9 mouse cellular contexts compared by ENCODE assay signal in the genomic region with DNA sequence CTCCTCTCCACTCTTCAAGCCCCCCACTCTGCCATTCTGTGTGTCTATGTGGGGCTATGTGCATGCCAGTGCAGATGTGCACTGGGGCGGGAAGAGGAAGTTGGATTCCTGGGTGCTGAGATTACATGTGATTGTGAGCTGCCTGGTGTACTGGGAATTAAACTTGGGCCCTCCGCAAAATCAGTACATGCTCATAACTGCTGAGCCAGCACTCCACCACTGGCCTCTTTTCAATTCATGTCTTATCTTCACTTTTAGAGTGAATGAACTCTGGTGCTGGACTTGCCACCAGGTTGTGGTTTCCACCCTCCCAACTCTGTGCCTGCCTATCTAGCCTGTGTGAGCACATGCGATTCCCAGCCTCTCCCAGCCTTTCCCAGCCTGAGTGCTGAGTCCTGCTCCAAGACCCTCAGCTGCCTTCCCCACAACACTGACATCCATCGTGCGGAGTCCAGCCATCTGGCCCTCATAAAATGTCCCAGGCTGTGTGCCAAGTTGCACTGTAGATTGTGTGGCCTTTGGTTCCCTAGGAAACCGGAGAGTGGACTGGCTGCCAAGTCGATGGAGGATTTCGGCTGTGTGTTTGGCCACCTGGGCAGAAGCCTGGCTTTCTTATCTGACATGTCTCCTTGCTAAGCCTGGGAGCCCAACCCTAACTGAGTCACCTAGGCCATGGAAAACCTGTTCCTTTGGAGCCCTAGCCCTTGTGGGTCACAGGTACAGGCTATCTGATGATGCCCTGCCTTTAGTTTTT. TPM values are rescaled to one million over a fixed set of nuclear protein-coding genes. Genes with fewer than 3 reads are reported as not detected.
A peak's percentile ranks its signal among the peaks of the same experiment; 100 is the strongest.
DNase-seq lines count a peak whose midpoint lies in the region; ATAC-seq and TF ChIP-seq lines count a peak whose summit lies in the region.
"Had no signal": no experiment of that assay in that cellular context is flagged by ENCODE, and none has a peak within 500 bp of the region (broad histone marks: within the 10 kb centered on the region; RNA-seq: fewer than 3 reads in every experiment).

No protein-coding gene starts in this region.

- H3K36me3 ChIP-seq in liver, embryonic 11.5 days (ENCODE audit: control insufficient read depth, insufficient read depth, low read length) = no peaks in the 10 kb centered on the region
- H3K36me3 ChIP-seq in heart, embryonic 15.5 days = no peaks in the 10 kb centered on the region
- H3K36me3 ChIP-seq in kidney, postnatal 0 days (ENCODE audit: insufficient read depth, low read length) = no peaks in the 10 kb centered on the region
- no peaks in the 10 kb centered on the region for H3K36me3 ChIP-seq in liver, postnatal 0 days (replicated peaks; ENCODE audit: insufficient read depth, low read length)
- H3K36me3 ChIP-seq: liver, embryonic 13.5 days had no signal

- WGBS in liver, embryonic 11.5 days = 65% methylated on average over 8 of the region's 8 CpGs
- 18% methylated on average over 8 of the region's 8 CpGs for WGBS in heart, embryonic 15.5 days
- 22% methylated on average over 8 of the region's 8 CpGs for WGBS in kidney, postnatal 0 days
- WGBS in liver, postnatal 0 days (ENCODE audit: insufficient replicate concordance) = 56% methylated on average over 8 of the region's 8 CpGs

- no peak overlapping the region for H3K9ac ChIP-seq in liver, embryonic 11.5 days (ENCODE audit: low read depth, low read length)
- no peak overlapping the region for H3K9ac ChIP-seq in heart, embryonic 15.5 days
- H3K9ac ChIP-seq in kidney, postnatal 0 days (ENCODE audit: low read depth, low read length) = no peak overlapping the region
- H3K9ac ChIP-seq in liver, postnatal 0 days (replicated peaks) = no peak overlapping the region
- H3K9ac ChIP-seq: liver, embryonic 13.5 days had no signal

- ATAC-seq in liver, embryonic 11.5 days (replicated peaks; ENCODE audit: low FRiP score) = no peak
- ATAC-seq in heart, embryonic 15.5 days (replicated peaks; ENCODE audit: insufficient number of reproducible peaks, insufficient read depth, low FRiP score, low read depth) = peak; percentile 87
- ATAC-seq in kidney, postnatal 0 days (replicated peaks; ENCODE audit: low FRiP score, low read depth) = peak; percentile 82
- peak; percentile 80 for ATAC-seq in liver, postnatal 0 days
- ATAC-seq in megakaryocyte, adult 5-6 weeks (ENCODE audit: poor library complexity, severe bottlenecking) = no peak

- no peaks in the 10 kb centered on the region for H3K9me3 ChIP-seq in liver, embryonic 11.5 days (ENCODE audit: control insufficient read depth, low read length)
- H3K9me3 ChIP-seq in heart, embryonic 15.5 days (replicated peaks) = no peaks in the 10 kb centered on the region
- H3K9me3 ChIP-seq in kidney, postnatal 0 days (replicated peaks; ENCODE audit: low read length) = no peaks in the 10 kb centered on the region
- no peaks in the 10 kb centered on the region for H3K9me3 ChIP-seq in liver, postnatal 0 days (ENCODE audit: low read length)
- H3K9me3 ChIP-seq: liver, embryonic 13.5 days had no signal

- H3K27ac ChIP-seq in liver, embryonic 11.5 days (ENCODE audit: low read depth, low read length) = no peak overlapping the region
- H3K27ac ChIP-seq in heart, embryonic 15.5 days = peak overlapping the region; percentile 87
- H3K27ac ChIP-seq in kidney, postnatal 0 days = peak overlapping the region; percentile 47
- peak overlapping the region; percentile 44 for H3K27ac ChIP-seq in liver, postnatal 0 days (ENCODE audit: low read depth)
- H3K27ac ChIP-seq: liver, embryonic 13.5 days had no signal

- no peak overlapping the region for H3K4me2 ChIP-seq in liver, embryonic 11.5 days
- peak overlapping the region; percentile 24; the same call in 1 of the 2 replicates for H3K4me2 ChIP-seq in heart, embryonic 15.5 days
- no peak overlapping the region for H3K4me2 ChIP-seq in kidney, postnatal 0 days (ENCODE audit: low read length)
- no peak overlapping the region for H3K4me2 ChIP-seq in liver, postnatal 0 days (ENCODE audit: low read depth, low read length)
- H3K4me2 ChIP-seq: liver, embryonic 13.5 days had no signal

- no peaks in the 10 kb centered on the region for H3K27me3 ChIP-seq in liver, embryonic 11.5 days (replicated peaks; ENCODE audit: control insufficient read depth, insufficient read depth, low read length)
- H3K27me3 ChIP-seq in heart, embryonic 15.5 days = no peaks in the 10 kb centered on the region
- H3K27me3 ChIP-seq in kidney, postnatal 0 days (ENCODE audit: insufficient read depth, low read length) = no peaks in the 10 kb centered on the region
- 0 out of 2 replicates have a peak, but pooled peaks cover 6% of the 10 kb centered on the region for H3K27me3 ChIP-seq in liver, postnatal 0 days (ENCODE audit: insufficient read depth, low read length)

- TF ChIP-seq EP300 in liver, postnatal 0 days (IDR thresholded peaks at IDR 0.05; ENCODE audit: low read depth) = no peak

- H3K4me1 ChIP-seq in liver, embryonic 11.5 days (replicated peaks; ENCODE audit: control insufficient read depth, insufficient read depth, low read length) = no peaks in the 10 kb centered on the region
- H3K4me1 ChIP-seq in heart, embryonic 15.5 days (replicated peaks) = peaks cover 34% of the 10 kb centered on the region
- H3K4me1 ChIP-seq in kidney, postnatal 0 days (replicated peaks; ENCODE audit: insufficient read depth, low read length) = peaks cover 23% of the 10 kb centered on the region
- H3K4me1 ChIP-seq in liver, postnatal 0 days (ENCODE audit: insufficient read depth) = peaks cover 18% of the 10 kb centered on the region

- DNase-seq in liver = peak; percentile 48
- DNase-seq in liver, embryonic 11.5 days (ENCODE audit: low spot score) = no peak
- peak; percentile 98 for DNase-seq in fibroblast of lung, adult 2 months (ENCODE audit: low read depth)
- peak; percentile 95 for DNase-seq in kidney, postnatal 0 days (ENCODE audit: low spot score)
- peak; percentile 70 for DNase-seq in liver, postnatal 0 days
- DNase-seq in ovary, adult 18-20 months (ENCODE audit: low spot score) = peak; percentile 73
- DNase-seq: liver, embryonic 13.5 days had no signal

- no peak overlapping the region for H3K4me3 ChIP-seq in liver, embryonic 11.5 days (ENCODE audit: low read depth, low read length)
- no peak overlapping the region for H3K4me3 ChIP-seq in heart, embryonic 15.5 days
- no peak overlapping the region for H3K4me3 ChIP-seq in kidney, postnatal 0 days (replicated peaks; ENCODE audit: low read depth, low read length)
- no peak overlapping the region for H3K4me3 ChIP-seq in liver, postnatal 0 days (ENCODE audit: low read depth, low read length)
- H3K4me3 ChIP-seq: liver, embryonic 13.5 days had no signal

- no peak for TF ChIP-seq CTCF in kidney, postnatal 0 days (IDR thresholded peaks at IDR 0.05; ENCODE audit: low read depth)
- TF ChIP-seq CTCF in liver, postnatal 0 days (IDR thresholded peaks at IDR 0.05; ENCODE audit: low read depth) = no peak

RNA-seq across cellular contexts. Expression of gene Kdm7a, which starts 36.3 kb away (rescaled TPM):
- 7.3 and 8.5 TPM in 2 replicates for polyA plus RNA-seq in liver, embryonic 11.5 days (2014; fragmentation: Nextera tagmentation; extraction: Ambion mirVana)
- polyA plus RNA-seq in heart, embryonic 15.5 days (2015; fragmentation: Nextera tagmentation; extraction: Ambion mirVana) = 4.6 and 5.4 TPM in 2 replicates
- 3.9 and 4.3 TPM in 2 replicates for polyA plus RNA-seq in kidney, postnatal 0 days (2015; fragmentation: Nextera tagmentation; extraction: Ambion mirVana)
- 3.6 and 4.2 TPM in 2 replicates for polyA plus RNA-seq in liver, postnatal 0 days (2015; fragmentation: Nextera tagmentation; extraction: Ambion mirVana)
- 86.5 and 89.6 TPM in 2 replicates for total RNA-seq in megakaryocyte, adult 5-6 weeks (2015)
- 80.4 and 101 TPM in 2 replicates for total RNA-seq in megakaryocyte, adult 5-6 weeks (2017)

Comparison
In these comparisons a context has a peak if more than half of its experiments do, and no peak if none do; other contexts are left out.
1. ATAC-seq: peak in heart, embryonic 15.5 days (single experiment), kidney, postnatal 0 days (single experiment) and liver, postnatal 0 days (single experiment); none in liver, embryonic 11.5 days (single experiment) and megakaryocyte, adult 5-6 weeks (single experiment).